Mouse (Mus musculus) naive thymus-derived CD4-positive, alpha-beta T cell, adult 5 months (primary cell): ENCODE results near the gene Adpgk. TPM values are rescaled to one million over a fixed set of nuclear protein-coding genes. Genes with fewer than 3 reads are reported as not detected.

Experiments
- polyA plus RNA-seq: library from polyadenylated mRNA; unstranded; fragments of 100-300 nt; shearing (Covaris generic); gene quantifications from one replicate; pipeline ENCODE4 v1.2.1, GENCODE M21; 2017

Adpgk gene
- polyA plus RNA-seq = 84.1 TPM

DNA sequence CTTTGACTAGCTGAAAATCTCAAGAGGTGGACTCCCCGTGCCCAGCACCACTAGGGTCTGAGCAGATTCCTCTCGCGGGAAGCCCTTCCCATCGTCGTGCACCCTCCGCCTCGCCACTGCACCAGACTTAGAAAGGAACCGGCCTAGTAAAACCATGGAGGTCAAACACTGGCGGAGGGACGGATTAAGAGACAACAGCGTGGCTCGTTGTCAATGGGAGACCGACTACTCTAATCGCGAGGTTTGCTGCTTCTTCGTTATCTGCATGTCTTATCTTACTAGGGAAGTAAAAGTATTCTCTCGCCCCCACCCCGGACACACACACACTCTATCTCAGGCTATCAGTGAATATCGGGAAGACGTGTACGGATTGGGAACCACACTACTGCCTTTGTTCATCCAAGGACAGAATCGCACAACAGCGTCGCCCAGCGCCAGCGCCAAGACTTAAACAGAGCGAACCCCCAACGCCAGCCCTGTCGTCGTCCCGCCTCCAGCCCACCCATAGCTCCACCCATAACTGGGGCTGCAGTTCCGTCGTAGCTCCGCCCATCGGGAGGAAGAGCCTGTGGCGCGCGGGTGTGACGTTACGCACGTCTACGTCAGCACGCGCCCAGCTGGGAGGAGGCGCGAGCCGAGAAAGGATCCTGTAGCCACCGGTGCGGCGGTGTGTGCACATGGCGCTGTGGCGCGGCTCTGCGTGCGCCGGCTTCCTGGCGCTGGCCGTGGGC, at the start of gene Adpgk:
Gene Adpgk, plus strand, starts transcription at position 602 of the 731 bp plus-strand sequence.

DNA sequence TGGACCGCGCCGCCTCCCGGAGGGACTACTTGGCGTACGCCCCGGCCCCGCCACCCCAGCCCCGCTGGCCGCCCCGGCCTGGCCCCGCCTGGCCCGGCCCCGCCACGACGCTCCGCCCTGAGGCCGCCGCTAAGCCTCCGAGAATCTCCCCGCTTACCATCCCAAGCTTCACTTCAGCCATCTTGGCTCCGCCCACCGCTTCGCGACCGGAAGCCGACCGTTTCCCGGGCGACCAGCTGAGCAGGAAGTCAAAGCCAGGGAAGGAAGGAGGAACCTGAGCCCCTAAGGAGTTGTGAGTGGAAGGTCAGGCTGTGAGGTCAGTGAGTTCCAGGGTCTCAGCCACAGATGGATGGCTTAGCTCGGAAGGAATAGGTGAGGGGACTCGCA, 61.9 kb downstream of the Adpgk start, which contains the start of gene Bbs4:
Gene Bbs4, minus strand, starts transcription at position 256 of the 387 bp plus-strand sequence.

Other genes with a start within 250 kb of the Adpgk start
- gene Bbs4, start 62.0 kb downstream of the Adpgk start, polyA plus RNA-seq = 8.4 TPM
- gene Arih1, start 195.1 kb downstream of the Adpgk start, polyA plus RNA-seq = 186 TPM
- 43.7 TPM for gene Hexa, start 248.0 kb downstream of the Adpgk start, polyA plus RNA-seq
- 0.31 TPM for gene Tmem202, start 248.3 kb downstream of the Adpgk start, polyA plus RNA-seq